Comparison of ENCODE assay signal across 31 mouse cellular contexts in the genomic region with DNA sequence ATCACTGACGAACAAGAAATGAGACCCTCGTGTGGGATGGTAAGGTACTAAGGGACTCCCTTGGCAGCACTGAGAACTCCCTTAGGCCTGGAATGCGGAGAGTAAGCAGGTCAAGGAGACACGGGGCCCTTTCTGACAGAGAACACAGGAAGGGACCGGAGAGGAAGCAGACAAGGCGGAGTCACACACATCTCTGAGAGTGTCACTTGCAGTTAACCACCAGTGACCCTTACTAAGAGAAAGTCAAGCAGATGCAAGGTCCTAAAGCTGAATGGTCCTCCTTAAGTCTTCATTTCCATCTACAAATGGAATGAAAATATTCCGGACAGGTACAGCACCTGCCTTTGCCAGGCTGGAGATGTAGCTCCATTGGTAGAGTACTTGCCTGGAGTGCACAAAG. TPM values are rescaled to one million over a fixed set of nuclear protein-coding genes. Genes with fewer than 3 reads are reported as not detected.
"Had no signal": no experiment of that assay in that cellular context is flagged by ENCODE, and none has a peak within 500 bp of the region (broad histone marks: within the 10 kb centered on the region; RNA-seq: fewer than 3 reads in every experiment).

No protein-coding gene starts in this region.

- ATAC-seq: forebrain, embryonic 13.5 days; forebrain, embryonic 14.5 days; forebrain, embryonic 15.5 days; forebrain, embryonic 16.5 days; forebrain, postnatal 0 days had no signal

- H3K4me1 ChIP-seq: embryonic facial prominence, embryonic 15.5 days had no signal

- H3K4me2 ChIP-seq: embryonic facial prominence, embryonic 12.5 days; embryonic facial prominence, embryonic 13.5 days; embryonic facial prominence, embryonic 15.5 days; forebrain, embryonic 12.5 days; forebrain, embryonic 13.5 days; forebrain, embryonic 15.5 days had no signal

- DNase-seq: cerebellum, adult 2 months; cerebellum, adult 8-10 months; cerebellum, adult 9-10 months; cerebellum, adult 9-11 months; cerebellum, postnatal 10 days; cerebellum, postnatal 14 days; cerebellum, postnatal 25 days; cerebellum, postnatal 36 days; embryo, embryonic 11 days; forebrain, postnatal 0 days; gastrocnemius, adult 2 months; gastrocnemius, postnatal 10 days; gastrocnemius, postnatal 14 days; gastrocnemius, postnatal 25 days; gastrocnemius, postnatal 36 days; heart, adult 11 months; heart, adult 18-20 months had no signal

- H3K9me3 ChIP-seq: embryonic facial prominence, embryonic 10.5 days; embryonic facial prominence, embryonic 12.5 days; embryonic facial prominence, embryonic 13.5 days; embryonic facial prominence, embryonic 15.5 days; forebrain, embryonic 10.5 days; forebrain, embryonic 12.5 days; forebrain, embryonic 13.5 days; forebrain, embryonic 15.5 days had no signal

- H3K9ac ChIP-seq: embryonic facial prominence, embryonic 12.5 days; embryonic facial prominence, embryonic 13.5 days; embryonic facial prominence, embryonic 15.5 days; forebrain, embryonic 12.5 days; forebrain, embryonic 13.5 days; forebrain, embryonic 15.5 days; forebrain, postnatal 0 days had no signal

- H3K27ac ChIP-seq: embryonic facial prominence, embryonic 10.5 days; embryonic facial prominence, embryonic 12.5 days; embryonic facial prominence, embryonic 13.5 days; embryonic facial prominence, embryonic 15.5 days; forebrain, embryonic 10.5 days; forebrain, embryonic 12.5 days; forebrain, embryonic 13.5 days; forebrain, embryonic 15.5 days; gastrocnemius, adult 2 months had no signal

- H3K36me3 ChIP-seq: embryonic facial prominence, embryonic 10.5 days; embryonic facial prominence, embryonic 12.5 days; embryonic facial prominence, embryonic 13.5 days; embryonic facial prominence, embryonic 15.5 days; forebrain, embryonic 10.5 days; forebrain, embryonic 12.5 days; forebrain, embryonic 15.5 days had no signal

- H3K4me3 ChIP-seq: embryonic facial prominence, embryonic 10.5 days; embryonic facial prominence, embryonic 12.5 days; embryonic facial prominence, embryonic 13.5 days; embryonic facial prominence, embryonic 15.5 days; erythroblast, embryonic 14.5 days; forebrain, embryonic 10.5 days; forebrain, embryonic 12.5 days; forebrain, embryonic 13.5 days; forebrain, embryonic 15.5 days; gastrocnemius, adult 2 months had no signal

- H3K27me3 ChIP-seq: embryonic facial prominence, embryonic 12.5 days; embryonic facial prominence, embryonic 13.5 days; embryonic facial prominence, embryonic 15.5 days; forebrain, embryonic 12.5 days; forebrain, embryonic 13.5 days; forebrain, embryonic 15.5 days had no signal

RNA-seq across cellular contexts. Expression of a gene that starts 48.9 kb away (rescaled TPM):
- total RNA-seq: common myeloid progenitor, adult 5-6 weeks; gastrocnemius, adult 18-20 months; gastrocnemius, adult 2 months; gastrocnemius, adult 8-10 months; gastrocnemius, postnatal 25 days; gastrocnemius, postnatal 36 days had no signal
- polyA plus RNA-seq: erythroblast, embryonic 14.5 days had no signal
